Mouse (Mus musculus) ES-Bruce4 (cell line): Measurements from ENCODE around the gene Anapc16. TPM values are rescaled to one million over a fixed set of nuclear protein-coding genes. Genes with fewer than 3 reads are reported as not detected.

ENCODE experiments used
- H3K27ac ChIP-seq: 2 replicates; pipeline ENCODE4 v1.5.1; 2012; ENCODE audit warnings: low read length, inconsistent platforms; ENCODE audit not compliant: insufficient read depth
- H3K27me3 ChIP-seq: 2 replicates; pipeline ENCODE4 v1.6.1; 2012; ENCODE audit warnings: mild to moderate bottlenecking, low read length, inconsistent platforms; ENCODE audit not compliant: control insufficient read depth, poor library complexity, insufficient read depth, severe bottlenecking
- H3K36me3 ChIP-seq: 2 replicates; pipeline ENCODE4 v1.6.1; 2012; ENCODE audit warnings: inconsistent platforms, mild to moderate bottlenecking, low read length, moderate library complexity; ENCODE audit not compliant: control insufficient read depth, poor library complexity, insufficient read depth, severe bottlenecking
- H3K4me1 ChIP-seq: one replicate; pipeline ENCODE4 v1.8.1; 2011; ENCODE audit warnings: low read length; ENCODE audit not compliant: control insufficient read depth, insufficient read depth
- H3K4me3 ChIP-seq: 2 replicates; pipeline ENCODE4 v1.5.1; 2011; ENCODE audit warnings: low read depth, mild to moderate bottlenecking, low read length
- H3K9ac ChIP-seq: 2 replicates; pipeline ENCODE4 v1.6.1; 2012; ENCODE audit warnings: low read depth, mild to moderate bottlenecking, inconsistent platforms; ENCODE audit not compliant: poor library complexity, severe bottlenecking
- H3K9me3 ChIP-seq: replicated peaks from 2 replicates; pipeline ENCODE4 v1.6.1; 2012; ENCODE audit warnings: mild to moderate bottlenecking, low read length, inconsistent platforms; ENCODE audit not compliant: control insufficient read depth, poor library complexity, insufficient read depth, severe bottlenecking
- CTCF ChIP-seq: IDR thresholded peaks from one replicate; pipeline ENCODE4 v1.8.1; 2011; ENCODE audit warnings: low read depth, low read length
- EP300 ChIP-seq: IDR thresholded peaks from 2 replicates; pipeline ENCODE4 v1.6.1; 2011; ENCODE audit warnings: low read depth, low read length; ENCODE audit not compliant: insufficient read depth
- POLR2A ChIP-seq: IDR thresholded peaks from one replicate; pipeline ENCODE4 v1.8.1; 2011; ENCODE audit warnings: low read length; ENCODE audit not compliant: insufficient read depth
- polyA plus RNA-seq: library from polyadenylated mRNA; stranded (reverse); fragments of >200 nt; gene quantifications from 2 replicates; pipeline ENCODE4 v1.2.4, GENCODE M21; 2011; ENCODE audit warnings: low read depth; ENCODE audit not compliant: missing spikeins, insufficient read depth, insufficient read length

Anapc16 gene
- polyA plus RNA-seq, 1 experiment = 24.4 TPM

GRCm38 (mm10) chr10:59948363-59949254 lies 54.3 kb downstream of the Anapc16 start:
- Histone ChIP-seq H3K36me3 (peaks cover 13% of the 10 kb centered on the region), H3K27me3 (no peaks in the 10 kb centered on the region), H3K9ac (no peak overlapping the region), H3K27ac (peak overlapping the region; percentile 44), H3K9me3 (no peaks in the 10 kb centered on the region), H3K4me3 (no peak overlapping the region; the same call in 1 of the 2 replicates), H3K4me1 (peaks cover 4% of the 10 kb centered on the region)
- TF ChIP-seq POLR2A (no peak), EP300 (no peak), CTCF (no peak)

DNA sequence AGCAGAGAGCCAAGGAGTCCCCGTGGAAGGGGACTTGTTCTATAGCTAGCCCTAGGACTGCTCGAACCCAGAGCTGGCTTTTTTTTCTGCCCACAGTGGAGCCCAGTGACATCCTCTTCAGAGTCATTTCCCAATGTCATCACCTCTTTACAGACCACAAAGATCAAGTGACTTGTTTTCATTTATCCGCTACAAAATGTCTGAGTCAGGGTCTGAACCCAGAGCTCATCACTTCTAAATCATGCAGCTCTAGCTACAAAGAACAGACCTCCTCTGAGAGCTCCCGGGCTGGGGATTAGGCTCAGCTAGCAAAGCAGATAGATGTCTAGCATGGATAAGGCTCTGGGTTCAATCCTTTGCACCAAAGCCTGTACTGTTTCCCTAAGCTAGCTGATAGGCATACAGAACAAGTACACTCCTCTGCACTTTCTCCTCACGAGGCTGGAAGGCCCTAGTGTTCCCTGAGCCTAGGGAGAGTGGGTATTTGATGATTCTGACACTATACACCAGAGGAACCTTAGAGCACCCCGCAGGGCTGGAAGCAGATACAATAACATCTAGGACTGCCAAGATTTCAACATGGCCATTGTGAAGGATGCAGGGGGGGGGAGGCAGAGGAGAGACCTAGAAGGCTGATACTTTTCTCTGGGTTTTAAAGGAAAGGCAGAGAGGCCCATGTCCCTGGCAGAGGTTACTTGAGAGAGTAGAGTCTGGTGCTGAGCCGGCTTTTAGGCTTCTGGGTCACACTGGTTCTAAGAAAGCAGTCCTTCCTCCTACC lies 55.5 kb downstream of the Anapc16 start:
- H3K27me3 ChIP-seq = no peaks in the 10 kb centered on the region
- H3K9ac ChIP-seq = no peak overlapping the region
- H3K4me1 ChIP-seq = peaks cover 4% of the 10 kb centered on the region
- TF ChIP-seq POLR2A (no peak), CTCF (no peak), EP300 (no peak)
- no peak overlapping the region for H3K4me3 ChIP-seq
- peaks cover 13% of the 10 kb centered on the region for H3K36me3 ChIP-seq
- H3K9me3 ChIP-seq = no peaks in the 10 kb centered on the region
- H3K27ac ChIP-seq = no peak overlapping the region

GRCm38 (mm10) chr10:59946362-59946761 lies 56.6 kb downstream of the Anapc16 start:
- H3K4me1 ChIP-seq = peaks cover 4% of the 10 kb centered on the region

DNA sequence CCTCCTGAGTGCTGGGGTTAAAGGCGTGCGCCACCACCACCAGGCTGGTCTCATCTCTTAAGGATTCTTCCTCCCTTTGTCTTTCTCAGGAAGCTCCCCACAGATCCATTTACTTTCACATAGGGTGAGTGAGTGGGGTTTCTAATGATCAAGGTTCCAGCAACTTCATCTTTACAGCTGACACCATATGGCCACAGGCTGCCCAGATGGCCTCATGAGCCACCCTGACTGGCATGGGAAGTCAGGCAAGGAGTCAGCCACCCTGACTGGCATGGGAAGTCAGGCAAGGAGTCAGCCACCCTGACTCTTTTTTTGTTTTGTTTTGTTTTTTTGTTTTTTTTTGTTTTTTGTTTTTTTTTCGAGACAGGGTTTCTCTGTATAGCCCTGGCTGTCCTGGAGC lies 57.5 kb downstream of the Anapc16 start:
- Histone ChIP-seq H3K9me3 (no peaks in the 10 kb centered on the region), H3K4me1 (peaks cover 4% of the 10 kb centered on the region), H3K4me3 (no peak overlapping the region), H3K27me3 (no peaks in the 10 kb centered on the region), H3K27ac (no peak overlapping the region), H3K9ac (no peak overlapping the region), H3K36me3 (peaks cover 12% of the 10 kb centered on the region)
- TF ChIP-seq CTCF (no peak), EP300 (no peak), POLR2A (no peak)

More at GRCm38 (mm10) chr10:59946362-59946761, 56.6 kb downstream of the Anapc16 start:
- no peak overlapping the region for H3K9ac ChIP-seq
- no peaks in the 10 kb centered on the region for H3K9me3 ChIP-seq
- H3K36me3 ChIP-seq = peaks cover 13% of the 10 kb centered on the region
- no peak overlapping the region for H3K4me3 ChIP-seq
- H3K27ac ChIP-seq = no peak overlapping the region
- no peaks in the 10 kb centered on the region for H3K27me3 ChIP-seq
- TF ChIP-seq EP300 = no peak
- no peak for TF ChIP-seq CTCF
- no peak for TF ChIP-seq POLR2A

DNA sequence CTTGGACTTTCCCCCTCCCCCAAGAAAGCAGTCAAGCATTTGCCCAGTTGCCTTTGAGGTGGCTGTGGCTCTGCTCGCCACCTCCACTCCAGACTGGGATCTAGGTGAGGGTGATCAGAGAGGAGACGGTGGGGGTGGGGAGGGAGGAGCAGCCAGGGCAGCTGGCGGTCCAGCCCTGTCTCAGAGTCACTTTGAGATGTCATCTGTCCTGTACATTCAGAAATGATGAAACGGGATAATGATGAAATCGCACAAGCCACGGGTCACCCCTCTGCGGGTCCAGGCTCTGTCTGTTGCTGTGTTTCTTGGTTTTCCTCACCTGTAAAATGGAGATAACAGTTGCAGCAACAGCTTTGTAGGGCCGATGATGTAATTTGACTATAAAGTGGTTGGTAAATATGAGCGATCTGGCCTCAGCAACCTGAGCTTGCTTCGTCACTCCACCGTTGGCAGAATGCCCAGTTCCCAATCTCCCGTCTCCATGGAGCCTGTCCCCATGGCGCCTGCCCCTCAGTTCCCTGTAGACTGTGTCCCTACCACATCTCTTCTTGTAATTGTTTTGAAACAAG lies 59.4 kb downstream of the Anapc16 start:
- no peaks in the 10 kb centered on the region for H3K27me3 ChIP-seq
- H3K36me3 ChIP-seq = no peaks in the 10 kb centered on the region
- H3K4me3 ChIP-seq = peak overlapping the region; percentile 21
- no peak for TF ChIP-seq EP300
- no peak for TF ChIP-seq POLR2A
- no peak for TF ChIP-seq CTCF
- H3K4me1 ChIP-seq = peaks cover 7% of the 10 kb centered on the region
- no peaks in the 10 kb centered on the region for H3K9me3 ChIP-seq
- H3K27ac ChIP-seq = 0 out of 2 replicates have a peak overlapping the region, but pooled peaks have one; percentile 9
- H3K9ac ChIP-seq = peak overlapping the region; percentile 10
